Mouse (Mus musculus) inflammation-experienced regulatory T-cells (primary cell): Measurements from ENCODE around the gene Skap2. TPM values are rescaled to one million over a fixed set of nuclear protein-coding genes. Genes with fewer than 3 reads are reported as not detected.

Experiments used
- polyA plus RNA-seq, 2 experiments: library from polyadenylated mRNA; unstranded; fragments of 100-300 nt; shearing (Covaris generic); gene quantifications; one replicate each; pipeline ENCODE4 v1.2.1; 2017

The Skap2 gene
- 10 to 100 TPM; 24.9 to 25.9 TPM for polyA plus RNA-seq

DNA sequence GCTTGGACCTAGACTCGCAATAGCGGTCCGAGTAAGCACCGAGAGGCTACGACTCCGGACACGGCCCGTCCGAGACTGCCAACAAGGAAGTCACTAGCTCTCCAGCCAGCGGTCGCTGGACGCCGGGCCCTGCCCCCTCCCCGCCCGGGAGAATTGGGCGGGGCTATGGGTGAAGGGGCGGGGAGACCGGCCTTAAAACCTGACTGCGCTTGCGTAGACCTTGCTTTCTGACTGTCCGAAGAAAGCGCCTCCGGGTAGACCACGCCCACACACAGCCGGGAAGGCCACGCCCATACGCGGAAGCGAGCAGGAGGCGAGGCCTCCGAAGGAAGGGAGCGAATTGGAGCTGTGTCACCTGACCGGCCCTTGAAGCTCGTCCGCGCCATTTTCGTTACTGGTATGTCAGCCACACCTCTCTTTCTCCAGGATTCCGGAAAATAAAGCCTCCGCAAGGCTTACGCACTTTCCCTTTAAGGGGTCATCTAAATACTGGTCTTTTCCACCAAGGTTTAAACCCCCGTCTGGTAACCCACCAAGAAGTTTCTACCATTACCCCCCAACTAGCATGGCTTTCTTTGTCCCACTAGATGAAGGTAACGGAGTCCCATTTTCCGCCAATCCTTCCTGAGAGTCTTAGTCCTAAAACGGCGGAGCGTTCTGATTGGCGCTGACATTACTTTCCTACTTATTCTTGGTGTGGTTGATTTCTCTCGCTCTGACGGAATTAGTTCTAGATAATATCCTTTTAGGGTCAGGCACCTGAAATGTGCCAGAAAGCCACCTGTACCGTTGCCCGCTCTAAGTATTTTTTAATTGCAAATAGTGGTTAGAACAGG is at the start of gene Skap2:
Gene Skap2, minus strand, starts transcription at position 141 of the 836 bp plus-strand sequence.

Other genes starting within 250 kb of the Skap2 start
- not detected for gene Hoxa1, start 145.8 kb upstream of the Skap2 start, polyA plus RNA-seq
- gene Hoxa2, start 152.3 kb upstream of the Skap2 start, polyA plus RNA-seq = under 1 TPM in 1 of 2 experiments, not detected in 1; 0.37 TPM
- under 1 TPM; 0.13 to 0.47 TPM for gene 5730596B20Rik, start 164.9 kb upstream of the Skap2 start, polyA plus RNA-seq
- gene Hoxa4, start 179.2 kb upstream of the Skap2 start, polyA plus RNA-seq = not detected
- gene Hoxa5, start 192.0 kb upstream of the Skap2 start, polyA plus RNA-seq = under 1 TPM in 1 of 2 experiments, not detected in 1; 0.39 TPM
- under 1 TPM in 1 of 2 experiments, not detected in 1; 0.98 TPM for gene Hoxa6, start 196.2 kb upstream of the Skap2 start, polyA plus RNA-seq
- gene Hoxa3, start 200.8 kb upstream of the Skap2 start, polyA plus RNA-seq = under 1 TPM; 0.37 to 0.77 TPM
- gene Gm28308, start 200.8 kb upstream of the Skap2 start, polyA plus RNA-seq = not detected
- 1 to 10 TPM; 1.5 to 4.1 TPM for gene Hoxa7, start 209.3 kb upstream of the Skap2 start, polyA plus RNA-seq
- gene Hoxa9, start 218.5 kb upstream of the Skap2 start, polyA plus RNA-seq = 1 to 10 TPM in 1 of 2 experiments, under 1 TPM in 1; 0.51 to 4.0 TPM
- gene Hoxa10, start 228.3 kb upstream of the Skap2 start, polyA plus RNA-seq = under 1 TPM; 0.22 to 0.30 TPM
- not detected for gene Hoxa11, start 233.3 kb upstream of the Skap2 start, polyA plus RNA-seq
- not detected for gene Hoxa13, start 248.3 kb upstream of the Skap2 start, polyA plus RNA-seq